Mouse (Mus musculus) heart, adult 18-20 months (tissue): ENCODE measurements at regions not wholly inside any gene's neighbourhood (a gene's known extent, or its start where the extent isn't known, plus 50 kb on each side); places are given as distances from the start of the nearest gene placed in this dataset.

Source experiments
- DNase-seq, 2 experiments: peaks; one replicate each; pipeline ENCODE4 v3.0.0; 2021 to 2022; ENCODE audit warnings: mixed read lengths in 1 of 2

GRCm38 (mm10) chr17:47174748-47175215 is 164.4 kb upstream of the Ubr2 start:
- DNase-seq: peak; percentile 90 to 94

- DNase-seq: no peak
Measured at GRCm38 (mm10) chr17:47171801-47172200, 161.4 kb upstream of the Ubr2 start.

DNA sequence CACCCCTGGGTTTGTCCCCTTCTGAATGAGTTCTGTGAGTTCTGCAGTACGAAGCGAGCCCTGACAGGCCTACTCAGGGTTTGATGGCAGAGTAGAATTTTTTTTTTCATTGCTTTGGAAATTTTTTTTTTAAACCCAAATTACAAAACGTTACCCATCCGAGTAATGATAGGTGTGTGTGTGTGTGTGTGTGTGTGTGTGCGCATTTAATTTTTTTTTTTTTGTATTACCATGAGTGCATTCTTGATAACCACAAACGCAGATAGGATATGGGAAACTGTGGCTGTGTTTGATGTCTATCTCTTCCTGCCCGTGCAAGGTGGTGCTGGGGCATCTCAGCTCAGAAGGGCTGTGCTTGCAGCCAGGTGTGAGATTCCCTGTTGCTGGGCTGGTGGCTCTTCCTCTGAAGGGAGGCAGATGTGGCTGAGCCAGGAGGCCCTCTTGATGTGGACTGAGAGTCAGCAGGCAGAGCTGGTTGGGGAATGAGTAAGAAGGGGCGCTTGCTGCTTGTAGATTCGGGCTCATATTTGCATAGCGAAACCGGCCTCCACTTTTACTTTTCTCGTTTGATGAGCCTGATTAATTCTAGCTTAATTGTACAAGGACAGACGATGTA is 160.7 kb upstream of the Ubr2 start:
- no peak for DNase-seq

DNA sequence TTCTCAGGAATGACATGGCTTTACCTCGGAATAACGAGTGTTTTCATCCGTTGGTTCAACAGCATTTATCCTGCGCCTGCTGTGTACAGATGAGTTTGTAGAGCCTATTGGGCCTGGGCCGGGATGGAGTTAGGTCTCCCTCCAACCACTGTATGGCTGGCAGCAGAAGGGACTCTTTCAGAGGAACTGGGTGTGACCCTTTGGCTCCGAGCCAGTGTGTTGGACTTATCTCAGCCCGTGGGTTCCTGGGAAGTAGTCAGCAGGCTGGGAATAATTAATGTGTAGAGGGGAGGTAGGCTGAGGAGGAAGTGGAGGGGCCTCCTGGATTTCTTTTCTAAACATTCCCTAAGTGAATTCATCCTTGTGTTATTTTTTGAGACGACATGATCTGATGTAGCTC is 157.7 kb upstream of the Ubr2 start:
- peak; percentile 63 to 71 for DNase-seq

DNA sequence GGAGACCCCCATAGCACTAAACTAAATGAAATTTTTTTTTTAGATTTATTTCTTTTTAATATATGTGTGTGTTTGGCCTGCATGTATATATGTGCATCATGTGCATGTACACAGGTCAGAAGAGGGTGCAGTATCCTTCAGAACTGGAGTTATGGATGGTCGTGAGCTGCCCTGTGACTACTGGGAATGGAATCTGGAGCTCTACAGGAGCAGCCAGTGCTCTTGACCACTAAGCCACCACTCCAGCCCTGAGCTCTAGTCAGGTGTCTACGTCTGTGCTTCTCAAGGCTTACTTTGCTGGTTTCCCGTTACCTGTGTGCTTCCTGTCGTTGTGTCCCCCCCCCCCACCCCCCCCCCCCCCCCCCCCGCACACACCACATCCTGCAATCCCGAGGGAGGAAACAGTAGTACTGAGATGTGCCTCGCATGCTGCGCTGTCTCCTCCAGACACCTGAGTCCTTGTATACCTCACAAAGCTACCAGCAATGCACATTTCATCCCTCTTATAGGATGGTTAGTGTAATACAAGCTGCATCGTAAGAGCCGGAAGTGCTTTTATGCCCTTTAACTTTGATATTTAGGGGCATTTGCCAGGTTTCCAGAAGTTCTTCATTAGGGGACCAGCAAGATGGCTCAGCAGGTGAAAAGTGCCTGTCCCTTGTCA is 153.5 kb upstream of the Ubr2 start:
- no peak for DNase-seq

- DNase-seq: no peak
Measured at GRCm38 (mm10) chr17:47162459-47162858, 152.1 kb upstream of the Ubr2 start.

DNA sequence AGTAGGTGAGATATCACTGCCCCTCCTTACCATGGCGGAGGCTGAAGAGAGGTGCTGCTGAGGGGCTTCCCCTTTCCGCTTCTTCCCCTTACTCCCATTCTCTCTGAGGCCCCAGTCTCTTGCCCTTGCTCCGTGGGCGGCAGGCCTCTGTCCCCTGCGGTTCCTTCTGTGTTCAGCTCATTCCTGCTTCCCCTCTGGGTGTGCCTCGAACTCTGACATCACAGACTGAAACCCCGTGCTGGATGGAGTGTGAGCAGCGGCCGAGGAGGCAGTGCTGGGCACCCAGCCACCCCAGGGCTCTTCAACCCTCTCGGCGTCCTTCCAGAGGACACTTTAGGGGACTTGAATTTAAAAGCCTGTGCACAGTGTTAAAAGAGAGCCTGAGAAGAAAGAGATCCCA is 145.9 kb upstream of the Ubr2 start:
- peak; percentile 51 to 60 for DNase-seq

GRCm38 (mm10) chr17:47151557-47152278 is 141.4 kb upstream of the Ubr2 start:
- peak in 1 of 2 experiments; percentile 13 for DNase-seq

DNA sequence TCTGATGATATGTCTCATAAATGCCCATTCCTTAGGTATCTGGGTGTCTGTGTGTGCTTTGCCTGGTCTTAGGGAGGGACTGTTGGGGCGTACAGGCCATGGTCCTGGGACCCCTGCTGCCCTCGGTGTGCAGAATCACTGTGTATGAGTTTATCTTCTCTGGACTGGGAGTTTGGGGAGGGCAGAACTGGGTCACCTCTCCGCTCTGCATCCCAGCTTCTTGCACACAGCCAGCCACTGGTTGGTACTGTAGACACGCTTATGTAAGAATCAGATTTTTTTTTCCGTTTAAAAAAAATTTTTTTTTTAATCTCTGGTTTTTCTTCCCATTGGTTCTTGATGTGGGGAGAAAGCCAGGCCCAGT is 140.8 kb upstream of the Ubr2 start:
- no peak for DNase-seq

DNA sequence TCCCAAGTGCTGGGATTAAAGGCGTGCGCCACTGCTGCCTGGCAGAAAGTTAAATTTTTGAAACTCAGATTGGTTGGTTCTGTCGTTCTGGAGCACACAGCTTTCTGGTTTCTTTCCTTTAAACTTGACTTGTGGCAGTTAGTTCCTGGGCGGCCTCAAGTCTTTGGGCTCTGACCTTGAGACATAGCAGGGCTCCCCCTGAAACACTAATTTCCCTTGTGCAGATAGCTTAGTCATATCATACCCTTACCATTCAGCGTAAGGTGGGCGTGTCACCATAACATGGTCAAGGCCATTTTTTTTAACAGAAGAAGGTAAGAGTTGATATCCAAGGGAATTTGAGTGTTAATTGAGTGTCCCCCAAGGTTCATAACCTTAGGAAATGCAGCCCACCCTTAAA is 140.3 kb upstream of the Ubr2 start:
- no peak for DNase-seq

DNA sequence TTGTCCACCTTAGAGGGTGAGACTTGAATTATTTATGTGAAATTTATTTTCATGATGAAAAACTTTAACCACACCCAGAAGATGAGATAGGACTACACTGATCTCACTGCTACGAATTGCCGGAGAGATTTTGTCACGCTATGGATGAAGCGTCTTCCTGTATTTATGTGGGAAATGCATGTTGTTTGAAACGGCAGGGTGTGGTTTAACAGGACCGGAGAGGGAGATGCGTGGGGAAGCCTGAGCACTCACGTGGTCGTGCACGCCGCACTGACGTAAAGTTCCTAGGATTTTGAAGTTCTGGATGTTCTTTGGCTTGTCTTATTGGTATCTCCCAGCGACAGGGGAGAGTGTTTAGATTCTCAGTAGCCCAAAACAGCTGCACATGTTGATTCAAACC is 139.3 kb upstream of the Ubr2 start:
- no peak for DNase-seq

DNA sequence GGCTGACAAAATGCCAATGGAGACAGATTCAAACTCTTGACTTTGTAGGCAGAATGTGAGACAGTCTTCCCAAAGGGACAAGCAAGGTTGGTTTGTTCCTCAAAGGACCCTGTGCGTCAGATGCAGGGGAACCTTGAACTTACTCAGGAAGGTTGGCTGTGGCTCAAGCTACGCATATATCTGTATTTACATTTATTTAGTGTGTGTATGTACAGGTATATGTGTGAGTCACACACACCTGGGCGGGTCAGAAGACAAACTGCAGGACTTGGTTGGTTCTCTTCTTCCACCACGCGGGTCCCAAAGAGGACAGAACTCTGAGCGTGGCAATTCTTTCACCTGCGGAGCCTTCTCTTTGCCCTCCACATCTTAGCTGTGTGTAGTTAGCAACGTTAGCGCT is 138.8 kb upstream of the Ubr2 start:
- DNase-seq: no peak

GRCm38 (mm10) chr17:47146640-47147039 is 136.3 kb upstream of the Ubr2 start:
- peak in 1 of 2 experiments; percentile 14 for DNase-seq

DNA sequence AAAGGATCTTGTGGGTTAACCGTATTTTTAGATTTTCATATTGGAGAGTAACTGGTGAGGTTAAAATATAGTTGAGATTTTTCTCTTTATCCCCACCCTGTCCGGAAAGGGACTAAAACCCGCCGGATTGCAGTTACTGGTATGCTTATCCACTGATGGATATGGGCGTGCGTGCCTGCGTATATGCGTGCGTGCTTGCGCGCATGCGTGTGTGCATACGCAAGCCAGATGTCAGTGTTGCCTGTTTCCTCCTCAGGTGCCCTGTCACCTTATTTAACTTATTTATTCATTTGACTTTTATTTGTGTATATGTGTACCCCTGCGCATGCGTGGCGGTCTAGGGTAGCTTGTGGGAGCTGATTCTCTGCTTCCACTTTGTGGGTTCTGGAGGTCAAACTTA is 135.2 kb upstream of the Ubr2 start:
- no peak for DNase-seq

- no peak for DNase-seq
Measured at GRCm38 (mm10) chr17:47144996-47145395, 134.6 kb upstream of the Ubr2 start.

DNA sequence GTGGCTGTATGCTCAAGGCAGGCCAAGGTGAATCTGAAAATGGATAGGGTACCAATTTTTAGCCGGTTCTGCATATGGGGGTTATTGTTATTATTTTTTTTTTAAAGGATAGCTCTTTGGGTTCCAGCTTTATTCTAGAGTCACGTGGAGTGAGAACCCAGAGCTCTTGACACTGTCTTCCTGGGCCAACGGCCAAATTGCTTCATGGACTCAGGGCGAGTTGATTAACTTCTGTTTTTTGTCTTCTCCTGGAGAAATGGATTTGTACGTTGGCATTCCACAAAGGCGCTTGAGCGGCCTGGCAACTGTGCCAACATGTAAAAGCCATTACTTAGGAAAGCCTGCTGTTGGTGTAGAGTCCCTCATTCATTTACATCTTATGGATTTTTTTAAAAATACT is 134.1 kb upstream of the Ubr2 start:
- DNase-seq: peak; percentile 61 to 65

- no peak for DNase-seq
Measured at GRCm38 (mm10) chr17:47143898-47144297, 133.5 kb upstream of the Ubr2 start.

DNA sequence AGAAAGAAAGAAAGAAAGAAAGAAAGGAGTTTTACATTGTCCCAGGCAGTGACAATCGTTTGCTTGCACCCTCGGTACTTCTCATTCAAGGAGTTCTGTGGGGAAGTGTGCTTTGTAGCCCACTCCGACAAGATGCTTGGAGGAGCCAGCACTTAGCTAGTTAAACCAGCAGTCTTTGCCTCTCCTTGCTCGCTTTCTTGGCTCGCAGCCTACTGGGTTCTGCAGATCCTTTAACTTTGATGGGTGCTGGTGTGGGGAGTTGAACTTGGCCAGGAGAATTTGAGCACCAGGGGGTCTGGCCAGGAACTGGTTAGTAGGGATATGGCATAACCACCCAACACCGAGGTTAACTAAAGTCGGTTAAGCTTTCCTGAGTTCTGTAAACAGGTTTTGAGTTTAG is 132.5 kb upstream of the Ubr2 start:
- DNase-seq: no peak

DNA sequence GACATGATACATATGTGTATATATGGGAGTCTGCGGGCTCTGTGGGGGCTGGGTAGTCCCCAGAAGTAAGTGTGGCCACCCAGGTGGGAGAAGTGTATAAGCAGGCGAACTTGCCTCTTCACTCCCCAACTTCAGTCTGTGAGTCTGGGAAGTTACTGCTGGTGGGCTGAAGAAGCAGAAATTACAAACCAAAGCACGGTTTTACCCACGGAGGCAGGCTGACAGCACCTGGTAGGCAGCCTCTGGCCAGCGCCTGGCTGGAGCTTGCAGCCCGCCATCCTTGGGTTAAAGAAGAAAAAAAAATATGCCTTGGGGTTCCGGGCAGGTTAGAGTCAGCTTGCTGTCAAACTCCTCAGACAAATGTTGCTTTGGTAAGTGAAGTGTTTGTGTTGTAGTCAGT is 131.9 kb upstream of the Ubr2 start:
- no peak for DNase-seq

DNA sequence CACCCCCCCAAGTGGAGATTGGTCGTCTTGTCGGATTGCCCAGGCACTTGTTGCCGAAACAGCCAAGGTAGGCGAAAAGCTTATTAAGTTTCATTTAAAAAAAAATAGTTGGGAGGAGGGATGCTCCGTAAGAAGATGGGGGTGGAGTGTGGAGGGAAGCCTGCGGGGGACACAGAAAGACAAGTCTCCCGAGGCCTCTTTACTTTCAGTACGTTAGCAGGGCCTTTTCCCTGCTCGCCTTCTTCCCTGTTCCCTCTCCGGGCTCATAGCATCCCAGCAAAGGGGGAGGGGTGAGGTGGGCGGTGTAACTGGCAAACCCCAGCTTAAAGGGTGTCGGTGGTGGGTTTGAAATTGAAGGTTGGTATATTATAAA is 131.5 kb upstream of the Ubr2 start:
- peak; percentile 22 to 58 for DNase-seq

GRCm38 (mm10) chr17:47140969-47141842 is 130.8 kb upstream of the Ubr2 start:
- peak; percentile 69 for DNase-seq

GRCm38 (mm10) chr17:47140241-47140968 is 130.0 kb upstream of the Ubr2 start:
- DNase-seq: peak; percentile 66 to 67
